Mouse (Mus musculus) skeletal muscle tissue, postnatal 0 days (tissue): ENCODE measurements around the gene Dzank1. TPM values are rescaled to one million over a fixed set of nuclear protein-coding genes. Genes with fewer than 3 reads are reported as not detected.

Experiments used
- polyA plus RNA-seq: library from polyadenylated mRNA; unstranded; fragments of >200 nt; fragmentation: Nextera tagmentation; extraction: Ambion mirVana; gene quantifications from 2 replicates; pipeline ENCODE4 v1.2.1, GENCODE M21; 2015

The Dzank1 gene
- 0.23 and 0.27 TPM in 2 replicates for polyA plus RNA-seq

DNA sequence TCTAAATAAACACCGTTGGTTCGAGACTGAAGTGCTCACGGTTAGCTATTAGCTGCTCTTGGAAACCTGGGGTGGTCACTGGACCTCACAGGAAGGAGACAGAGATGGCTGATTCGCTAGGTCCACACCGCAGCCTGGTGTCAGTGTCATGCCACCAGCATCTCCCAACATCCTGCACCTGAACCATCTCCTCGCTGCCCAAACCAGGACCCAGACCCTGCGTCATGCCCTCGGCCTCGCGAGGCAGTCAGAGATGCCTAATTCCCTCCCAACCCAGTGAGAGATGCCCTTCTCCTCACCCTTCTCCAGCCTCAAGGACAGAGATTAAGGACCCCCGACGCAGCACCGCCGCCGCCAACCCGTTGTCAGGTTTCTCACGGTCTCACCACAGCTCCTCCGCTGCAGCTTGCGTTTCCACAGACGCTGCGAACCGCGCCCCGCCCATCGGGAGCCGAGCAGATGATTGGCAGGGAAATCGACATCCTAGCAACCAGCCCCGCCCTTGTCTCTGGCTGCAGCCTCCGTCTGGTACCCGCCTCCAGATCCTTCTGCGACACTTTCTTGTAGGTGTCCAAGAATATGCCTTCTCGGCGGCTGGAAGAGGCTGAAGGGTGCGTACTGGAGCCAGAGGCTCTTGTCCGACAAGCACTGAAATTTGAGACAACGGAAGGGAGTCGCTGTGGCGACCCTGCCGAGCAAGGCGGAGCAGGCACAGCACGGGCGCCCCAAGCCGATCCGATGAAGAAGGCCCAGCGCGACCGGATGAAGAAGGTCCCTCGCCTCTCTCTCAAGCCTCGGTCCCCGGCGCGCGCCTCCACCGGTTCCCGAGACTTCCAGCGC, at the start of gene Dzank1, which contains the start of gene Polr3f:
Gene Dzank1 (minus strand): TSS at position 434 of the 840 bp plus-strand sequence.
Gene Polr3f (plus strand): TSS at position 738 of the 840 bp plus-strand sequence.

DNA sequence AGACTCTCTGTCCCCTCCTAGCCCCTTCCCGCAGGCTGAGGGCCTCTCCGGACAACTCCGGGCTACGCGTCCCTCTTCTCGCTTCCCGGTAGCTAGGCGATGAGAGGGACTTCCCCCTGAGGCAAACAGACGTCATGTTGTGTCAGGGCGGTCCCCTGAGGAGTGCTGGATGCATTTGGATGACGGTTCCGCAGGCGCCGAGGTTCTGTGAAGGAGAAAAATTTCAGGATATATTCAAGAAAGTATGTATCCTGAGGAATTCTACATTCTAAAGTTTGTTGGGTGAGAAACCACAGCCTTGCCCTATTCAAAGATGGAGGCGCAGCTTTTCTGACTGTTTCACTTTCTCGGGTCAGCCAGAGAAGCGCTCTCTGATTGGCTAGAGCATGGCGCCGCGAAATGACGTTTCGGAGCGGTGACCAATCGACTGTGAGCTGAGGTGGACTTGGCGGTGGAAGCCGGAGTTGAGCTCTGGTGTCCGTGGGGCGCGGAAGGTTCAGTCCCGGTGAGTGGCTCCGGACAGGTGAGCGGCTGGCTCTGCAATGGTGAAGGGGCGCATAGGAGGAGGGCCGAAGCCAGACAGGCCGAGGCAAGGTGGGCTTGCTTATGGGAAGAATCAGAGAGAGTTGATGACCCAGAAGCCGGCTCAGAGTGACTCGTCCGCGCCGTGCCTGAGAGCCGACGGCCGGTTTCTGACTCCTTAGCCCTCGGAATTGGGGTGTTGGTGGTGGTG, 28.8 kb upstream of the Dzank1 start, which contains the start of gene Sec23b:
Gene Sec23b (plus strand): TSS at position 410 of the 733 bp plus-strand sequence.

DNA sequence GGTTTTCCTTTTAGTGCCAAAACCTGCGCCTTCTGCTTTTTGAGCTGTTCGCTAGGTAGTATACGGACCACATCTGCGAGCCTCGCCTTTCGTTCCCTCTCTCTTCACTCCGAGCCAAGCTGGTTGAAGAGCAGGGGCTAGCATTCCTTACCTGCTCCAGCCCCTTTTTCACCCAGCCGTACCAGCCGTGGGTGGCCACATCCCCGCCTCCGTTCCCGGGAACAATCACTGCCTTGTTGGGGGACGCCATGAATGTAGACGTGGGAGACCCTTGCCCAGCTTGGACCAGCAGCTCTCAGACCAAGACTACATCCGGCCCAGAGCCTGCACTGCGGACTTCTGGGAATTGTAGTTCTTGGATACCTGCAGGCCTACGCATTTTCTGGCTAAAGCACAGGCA, 23.3 kb upstream of the Dzank1 start, which contains the start of gene Rbbp9:
Gene Rbbp9 (minus strand): TSS at position 341 of the 400 bp plus-strand sequence.

Other genes with a start within 250 kb of the Dzank1 start
- not detected in 2 replicates for gene Ovol2, start 195.3 kb downstream of the Dzank1 start, polyA plus RNA-seq
- gene Kat14, start 158.4 kb downstream of the Dzank1 start, polyA plus RNA-seq = 20.6 and 22.8 TPM in 2 replicates
- gene Pet117, start 158.4 kb downstream of the Dzank1 start, polyA plus RNA-seq = 3.9 and 4.4 TPM in 2 replicates
- gene Polr3f, start 304 bp upstream of the Dzank1 start, polyA plus RNA-seq = 10.2 and 10.7 TPM in 2 replicates
- 18.5 and 20.9 TPM in 2 replicates for gene Rbbp9, start 23.5 kb upstream of the Dzank1 start, polyA plus RNA-seq
- 19.7 and 23.6 TPM in 2 replicates for gene Sec23b, start 28.8 kb upstream of the Dzank1 start, polyA plus RNA-seq
- gene Smim26, start 66.6 kb upstream of the Dzank1 start, polyA plus RNA-seq = 59.5 and 68.0 TPM in 2 replicates
- gene Dtd1, start 72.5 kb upstream of the Dzank1 start, polyA plus RNA-seq = 20.0 and 20.3 TPM in 2 replicates